Mouse (Mus musculus) kidney, postnatal 0 days (tissue): ENCODE measurements around the gene Entpd1. TPM values are rescaled to one million over a fixed set of nuclear protein-coding genes. Genes with fewer than 3 reads are reported as not detected.

Source experiments
- ATAC-seq: fragments of 200-750 bp; cut with Nextera tagmentation; replicated peaks from 2 replicates; pipeline ENCODE4 v1.8.0; 2017; ENCODE audit warnings: low read depth, moderate number of reproducible peaks, moderate TSS enrichment, moderate library complexity; ENCODE audit not compliant: low FRiP score
- DNase-seq: peaks from one replicate; pipeline ENCODE4 v3.0.0-alpha.2; 2016; ENCODE audit warnings: low spot score
- H3K27ac ChIP-seq: fragments of 300-500 bp; sonication (generic); 2 replicates; pipeline ENCODE4 v1.5.1; 2014; ENCODE audit warnings: mild to moderate bottlenecking
- H3K27me3 ChIP-seq: fragments of 300-500 bp; sonication (generic); 2 replicates; pipeline ENCODE4 v1.6.1; 2014; ENCODE audit warnings: low read length, mixed read lengths; ENCODE audit not compliant: insufficient read depth
- H3K36me3 ChIP-seq: fragments of 300-500 bp; sonication (generic); 2 replicates; pipeline ENCODE4 v1.6.1; 2014; ENCODE audit warnings: low read length, mixed read lengths; ENCODE audit not compliant: insufficient read depth
- H3K4me1 ChIP-seq: fragments of 300-500 bp; sonication (generic); replicated peaks from 2 replicates; pipeline ENCODE4 v1.6.1; 2014; ENCODE audit warnings: antibody characterized with exemption, low read length, mixed read lengths; ENCODE audit not compliant: insufficient read depth
- H3K4me2 ChIP-seq: fragments of 300-500 bp; sonication (generic); 2 replicates; pipeline ENCODE4 v1.6.1; 2014; ENCODE audit warnings: mild to moderate bottlenecking, low read length, moderate library complexity, mixed read lengths
- H3K4me3 ChIP-seq: fragments of 300-500 bp; sonication (generic); replicated peaks from 2 replicates; pipeline ENCODE4 v1.5.1; 2014; ENCODE audit warnings: low read depth, low read length
- H3K9ac ChIP-seq: fragments of 300-500 bp; sonication (generic); 2 replicates; pipeline ENCODE4 v1.6.1; 2014; ENCODE audit warnings: low read depth, low read length
- H3K9me3 ChIP-seq: fragments of 300-500 bp; sonication (generic); replicated peaks from 2 replicates; pipeline ENCODE4 v1.6.1; 2016; ENCODE audit warnings: low read length, inconsistent platforms, mixed read lengths
- CTCF ChIP-seq: IDR thresholded peaks from 2 replicates; pipeline ENCODE4 v1.5.1; 2016; ENCODE audit warnings: antibody characterized with exemption, low read depth, mild to moderate bottlenecking, moderate library complexity
- WGBS: fragments of 180-500 bp; shearing (Covaris S2); extraction: QIAGEN DNeasy Blood & Tissue Kit; methylation state at CpG from one replicate; pipeline ENCODE4 v1.1.7; 2014; 5-methylcytosine and 5-hydroxymethylcytosine counted together
- polyA plus RNA-seq: library from polyadenylated mRNA; unstranded; fragments of >200 nt; fragmentation: Nextera tagmentation; extraction: Ambion mirVana; gene quantifications from 2 replicates; pipeline ENCODE4 v1.2.1, GENCODE M21; 2015

Entpd1 gene
- polyA plus RNA-seq, 1 experiment from 2014 or later: 9.1 TPM

DNA sequence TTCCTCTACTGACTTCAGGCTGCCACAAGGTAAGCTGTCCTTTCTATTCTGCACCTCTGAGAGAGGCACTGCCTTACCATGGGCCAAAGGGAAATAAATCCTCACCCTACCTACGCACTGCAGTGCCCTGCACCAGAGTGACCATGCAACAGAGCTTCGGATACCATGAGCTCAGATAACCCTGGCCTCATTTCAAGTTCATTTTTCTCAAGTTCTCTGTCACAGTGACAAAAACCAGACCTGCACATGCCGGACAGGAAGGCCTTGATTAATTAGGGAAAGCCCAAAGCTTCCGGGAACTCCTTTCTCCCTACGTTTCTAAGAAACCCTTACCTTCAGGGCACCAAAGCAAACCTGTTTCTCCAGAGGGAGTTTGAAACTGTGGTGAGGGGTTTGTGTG, 30.5 kb upstream of the Entpd1 start:
- no peak overlapping the region for H3K4me3 ChIP-seq
- no peaks in the 10 kb centered on the region for H3K27me3 ChIP-seq
- H3K36me3 ChIP-seq: no peaks in the 10 kb centered on the region; the same call in 1 of the 2 replicates
- 55% methylated on average over 5 of the region's 5 CpGs for WGBS
- no peak overlapping the region for H3K4me2 ChIP-seq
- no peak for ATAC-seq
- no peaks in the 10 kb centered on the region for H3K9me3 ChIP-seq
- no peak overlapping the region for H3K9ac ChIP-seq
- no peak for DNase-seq
- no peaks in the 10 kb centered on the region for H3K4me1 ChIP-seq
- no peak for TF ChIP-seq CTCF
- H3K27ac ChIP-seq: no peak overlapping the region

DNA sequence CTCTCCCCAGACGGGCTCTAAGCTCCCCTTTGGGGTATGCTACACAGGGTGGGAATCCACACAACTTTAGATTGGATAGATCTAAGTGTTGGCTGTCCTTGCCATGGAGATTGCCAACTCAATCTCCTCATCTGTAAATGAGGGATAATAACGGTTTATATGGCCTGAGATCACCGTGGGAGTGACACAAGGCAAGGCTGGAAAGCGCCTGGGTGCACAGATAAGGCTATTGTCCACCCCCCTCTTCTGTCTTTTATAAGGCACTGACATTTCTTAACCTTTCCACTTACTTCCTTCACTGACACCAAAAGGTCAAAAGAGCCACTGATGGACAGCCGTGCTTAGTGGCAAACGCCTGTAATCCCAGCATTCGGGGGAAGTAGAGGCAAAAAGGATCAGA, 25.3 kb upstream of the Entpd1 start:
- Histone ChIP-seq H3K9ac (no peak overlapping the region), H3K4me1 (no peaks in the 10 kb centered on the region), H3K4me3 (no peak overlapping the region), H3K27ac (no peak overlapping the region), H3K4me2 (no peak overlapping the region; the same call in 1 of the 2 replicates), H3K9me3 (no peaks in the 10 kb centered on the region), H3K36me3 (no peaks in the 10 kb centered on the region; the same call in 1 of the 2 replicates), H3K27me3 (no peaks in the 10 kb centered on the region)
- 58% methylated on average over 7 of the region's 7 CpGs for WGBS
- no peak for DNase-seq
- ATAC-seq: no peak
- TF ChIP-seq CTCF: no peak

DNA sequence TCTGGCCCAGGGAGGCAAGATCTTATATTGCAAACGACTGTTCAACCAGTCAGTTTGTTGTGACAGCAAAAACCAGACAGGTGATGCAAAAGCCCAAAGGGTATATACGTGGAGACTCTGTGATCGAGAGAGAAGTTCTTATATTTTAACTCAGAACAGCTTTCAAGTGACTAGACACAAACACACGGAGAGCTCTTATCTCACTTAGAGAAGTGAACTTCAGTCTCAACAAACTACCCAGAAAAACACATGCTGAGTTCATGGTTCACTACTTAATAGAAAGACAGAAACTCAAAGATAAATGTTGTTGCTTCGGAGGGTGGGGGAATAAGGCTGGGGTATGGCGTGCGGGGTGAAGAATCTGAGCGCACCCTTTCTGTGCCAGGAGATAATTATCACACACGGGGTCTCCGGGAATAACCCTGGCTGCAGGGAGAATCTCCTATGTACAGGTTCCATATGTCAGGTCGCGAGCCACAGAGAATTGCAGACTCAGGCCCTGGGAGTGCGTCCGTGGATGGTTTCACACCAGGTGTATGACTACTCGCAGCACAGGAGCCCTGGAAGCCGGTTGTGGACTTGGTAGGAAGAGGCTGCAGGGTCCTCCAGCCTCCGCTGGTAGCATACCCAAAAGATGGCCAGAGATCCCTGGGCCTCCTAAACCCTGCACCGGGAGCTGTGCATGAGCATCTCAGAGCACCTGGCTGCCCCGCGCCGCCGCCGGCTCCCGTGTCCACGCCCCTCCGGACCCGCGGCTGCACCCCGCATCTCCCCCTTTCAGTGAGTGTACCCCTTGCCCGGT, 24.5 kb upstream of the Entpd1 start:
- peak overlapping the region; percentile 57 for H3K9ac ChIP-seq
- H3K4me3 ChIP-seq: peak overlapping the region; percentile 63
- no peaks in the 10 kb centered on the region for H3K9me3 ChIP-seq
- TF ChIP-seq CTCF: no peak
- H3K36me3 ChIP-seq: no peaks in the 10 kb centered on the region
- H3K4me1 ChIP-seq: no peaks in the 10 kb centered on the region
- DNase-seq (no peak), ATAC-seq (no peak)
- peak overlapping the region; percentile 80 for H3K4me2 ChIP-seq
- no peak overlapping the region for H3K27ac ChIP-seq
- WGBS: 2% methylated on average over 30 of the region's 30 CpGs
- H3K27me3 ChIP-seq: no peaks in the 10 kb centered on the region

DNA sequence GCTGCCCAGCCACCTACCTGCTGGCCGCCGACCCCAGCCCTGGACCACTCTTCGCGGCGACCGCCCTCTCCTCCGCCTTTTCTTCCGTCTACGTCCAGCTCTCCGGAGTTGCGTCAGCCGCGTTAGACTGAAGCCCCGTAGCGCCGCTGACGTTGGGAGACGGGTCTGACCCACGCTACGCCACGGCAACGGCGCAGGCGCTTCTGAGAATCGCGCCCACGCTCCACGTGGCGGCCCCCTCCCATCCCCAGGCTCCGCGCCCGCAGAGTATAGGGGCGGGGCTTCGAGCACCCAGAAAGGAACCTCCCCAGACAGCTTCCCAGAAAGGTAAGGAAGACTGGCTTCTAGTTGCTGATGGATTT, 23.9 kb upstream of the Entpd1 start, which contains the start of gene Aldh18a1:
Gene Aldh18a1, minus strand, starts transcription at position 171 of the 362 bp plus-strand sequence.
- no peaks in the 10 kb centered on the region for H3K27me3 ChIP-seq
- H3K4me3 ChIP-seq: peak within 1 kb of the TSS; percentile 63
- H3K4me2 ChIP-seq: peak within 1 kb of the TSS; percentile 80
- H3K27ac ChIP-seq: no peak within 1 kb of the TSS
- ATAC-seq: peak; percentile 97
- no peak; the same call in 1 of the 2 replicates for TF ChIP-seq CTCF
- H3K4me1 ChIP-seq: no peaks in the 10 kb centered on the region
- no peaks in the 10 kb centered on the region for H3K9me3 ChIP-seq
- no peaks in the 10 kb centered on the region for H3K36me3 ChIP-seq
- 0% methylated on average over 34 of the region's 34 CpGs for WGBS
- peak; percentile 96 for DNase-seq
- peak within 1 kb of the TSS; percentile 57 for H3K9ac ChIP-seq

DNA sequence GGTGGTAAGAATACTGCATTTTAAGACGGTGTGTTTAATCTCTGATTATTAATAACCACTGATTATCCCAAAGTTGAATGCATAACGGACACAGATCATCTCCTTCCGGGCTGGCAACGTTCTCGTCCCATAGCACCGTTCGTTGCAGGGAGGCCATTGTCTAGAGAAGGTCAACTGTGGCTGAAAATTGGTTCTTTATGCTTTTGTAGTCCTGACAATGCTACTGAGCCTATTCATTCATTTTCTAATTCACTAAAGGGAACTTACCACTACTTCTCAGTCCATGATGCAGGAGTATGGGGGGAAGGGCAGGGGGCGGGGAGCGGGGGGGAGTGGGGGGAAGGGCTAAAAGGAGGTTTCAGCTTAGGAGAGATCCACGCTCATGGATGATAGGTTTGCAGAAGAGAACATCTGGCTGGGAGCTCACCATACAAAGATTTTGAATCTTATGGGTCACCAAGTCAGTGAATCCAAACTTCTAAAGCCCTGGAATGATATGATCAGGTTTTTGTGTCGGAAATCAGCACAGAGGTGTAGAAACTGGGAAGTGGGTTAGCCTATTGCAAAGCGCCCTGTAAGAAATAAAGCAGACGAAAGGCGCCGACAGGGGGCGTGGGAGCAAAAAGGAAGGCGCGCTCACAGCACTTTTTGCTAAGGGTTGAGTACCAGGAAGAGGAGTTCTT, 23.2 kb upstream of the Entpd1 start:
- 0 out of 2 replicates have a peak overlapping the region, but pooled peaks have one; percentile 50 for H3K27ac ChIP-seq
- peak overlapping the region; percentile 63 for H3K4me3 ChIP-seq
- H3K4me2 ChIP-seq: peak overlapping the region; percentile 80
- DNase-seq: peak; percentile 96
- ATAC-seq: peak; percentile 44
- H3K9ac ChIP-seq: 0 out of 2 replicates have a peak overlapping the region, but pooled peaks have one; percentile 31
- H3K36me3 ChIP-seq: no peaks in the 10 kb centered on the region
- WGBS: under 1% methylated on average over 18 of the region's 18 CpGs
- H3K9me3 ChIP-seq: no peaks in the 10 kb centered on the region
- no peaks in the 10 kb centered on the region for H3K4me1 ChIP-seq
- peak; percentile 78 for TF ChIP-seq CTCF
- H3K27me3 ChIP-seq: no peaks in the 10 kb centered on the region

DNA sequence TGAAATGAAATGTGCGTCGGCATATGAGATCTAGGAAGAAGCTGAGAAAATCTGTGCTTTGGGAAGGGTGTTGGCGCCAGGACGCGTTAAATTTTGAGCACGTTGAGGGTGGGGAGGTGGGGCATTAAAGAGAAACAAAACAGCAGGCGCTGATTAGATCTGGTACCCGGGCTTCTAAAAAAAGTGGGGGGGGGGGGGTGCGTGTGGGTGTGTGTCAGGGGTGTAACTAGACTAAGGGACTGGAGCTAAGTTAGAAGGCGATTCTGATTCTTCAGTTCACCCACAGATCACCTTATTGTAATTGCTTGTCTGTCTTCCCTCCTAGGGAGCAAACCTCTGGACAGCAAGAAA, 22.7 kb upstream of the Entpd1 start:
- no peak for TF ChIP-seq CTCF
- no peaks in the 10 kb centered on the region for H3K4me1 ChIP-seq
- ATAC-seq (peak; percentile 8; the same call in 1 of the 2 replicates), DNase-seq (no peak)
- 0 out of 2 replicates have a peak overlapping the region, but pooled peaks have one; percentile 50 for H3K27ac ChIP-seq
- no peaks in the 10 kb centered on the region for H3K9me3 ChIP-seq
- WGBS: 0% methylated on average over 10 of the region's 10 CpGs
- peak overlapping the region; percentile 80 for H3K4me2 ChIP-seq
- H3K36me3 ChIP-seq: no peaks in the 10 kb centered on the region
- H3K4me3 ChIP-seq: peak overlapping the region; percentile 63
- no peaks in the 10 kb centered on the region for H3K27me3 ChIP-seq
- 0 out of 2 replicates have a peak overlapping the region, but pooled peaks have one; percentile 31 for H3K9ac ChIP-seq
